ENCODE assay signal across 16 mouse cellular contexts in genomic region chr9:55677099-55677498, GRCm38 (mm10).
"Had no signal": no experiment of that assay in that cellular context is flagged by ENCODE, and none has a peak within 500 bp of the region (broad histone marks: within the 10 kb centered on the region; RNA-seq: fewer than 3 reads in every experiment).

No protein-coding gene starts in this region.

- H3K36me3 ChIP-seq: neural tube, embryonic 12.5 days; neural tube, embryonic 13.5 days; neural tube, embryonic 15.5 days; stomach, embryonic 15.5 days had no signal

- H3K27me3 ChIP-seq: neural tube, embryonic 12.5 days; neural tube, embryonic 13.5 days; neural tube, embryonic 15.5 days; stomach, embryonic 15.5 days had no signal

- H3K9ac ChIP-seq: neural tube, embryonic 12.5 days; neural tube, embryonic 13.5 days; neural tube, embryonic 15.5 days; stomach, embryonic 15.5 days had no signal

- H3K4me1 ChIP-seq: neural tube, embryonic 12.5 days; neural tube, embryonic 13.5 days; neural tube, embryonic 15.5 days; stomach, embryonic 15.5 days had no signal

- H3K9me3 ChIP-seq: neural tube, embryonic 12.5 days; neural tube, embryonic 13.5 days; neural tube, embryonic 15.5 days; stomach, embryonic 15.5 days had no signal

- DNase-seq: right cerebral cortex, adult 18-20 months; right cerebral cortex, postnatal 14 days; right cerebral cortex, postnatal 25 days; right cerebral cortex, postnatal 4 days; spleen, adult 18-20 months; thymus, adult 18-20 months; thymus, adult 2 months; thymus, postnatal 14 days; thymus, postnatal 25 days; thymus, postnatal 36 days; thymus, postnatal 4 days had no signal

- H3K4me3 ChIP-seq: neural tube, embryonic 12.5 days; neural tube, embryonic 13.5 days; neural tube, embryonic 15.5 days; stomach, embryonic 15.5 days had no signal

- H3K27ac ChIP-seq: neural tube, embryonic 12.5 days; neural tube, embryonic 13.5 days; neural tube, embryonic 15.5 days; stomach, embryonic 15.5 days; stomach, postnatal 0 days had no signal
